Mouse (Mus musculus) limb, embryonic 10.5 days (tissue): ENCODE results near the gene Ccnl1. TPM values are rescaled to one million over a fixed set of nuclear protein-coding genes. Genes with fewer than 3 reads are reported as not detected.

ENCODE experiments used
- DNase-seq: peaks from one replicate; pipeline ENCODE4 v3.0.0-alpha.2; 2017; ENCODE audit warnings: low spot score
- H3K27ac ChIP-seq: fragments of 300-500 bp; sonication (generic); 2 replicates; pipeline ENCODE4 v1.5.1; 2016; ENCODE audit warnings: mild to moderate bottlenecking
- H3K27me3 ChIP-seq: fragments of 300-500 bp; sonication (generic); 2 replicates; pipeline ENCODE4 v1.6.1; 2016; ENCODE audit warnings: low read depth, mild to moderate bottlenecking; ENCODE audit not compliant: poor library complexity, severe bottlenecking
- H3K36me3 ChIP-seq: fragments of 300-500 bp; sonication (generic); 2 replicates; pipeline ENCODE4 v1.6.1; 2016; ENCODE audit warnings: mild to moderate bottlenecking, moderate library complexity
- H3K4me1 ChIP-seq: fragments of 300-500 bp; sonication (generic); 2 replicates; pipeline ENCODE4 v1.6.1; 2016
- H3K4me3 ChIP-seq: fragments of 300-500 bp; sonication (generic); 2 replicates; pipeline ENCODE4 v1.5.1; 2016; ENCODE audit warnings: mild to moderate bottlenecking, moderate library complexity
- H3K9me3 ChIP-seq: fragments of 300-500 bp; sonication (generic); replicated peaks from 2 replicates; pipeline ENCODE4 v1.6.1; 2016; ENCODE audit warnings: mild to moderate bottlenecking
- WGBS: fragments of 180-500 bp; shearing (Covaris S2); methylation state at CpG from one replicate; pipeline ENCODE4 v1.1.7; 2016; 5-methylcytosine and 5-hydroxymethylcytosine counted together
- polyA plus RNA-seq: library from polyadenylated mRNA; unstranded; fragments of >200 nt; fragmentation: Nextera tagmentation; extraction: Ambion mirVana; gene quantifications from 2 replicates; pipeline ENCODE4 v1.2.1, GENCODE M21; 2016

Ccnl1 gene
- polyA plus RNA-seq, 1 experiment from 2014 or later, result 115 TPM

DNA sequence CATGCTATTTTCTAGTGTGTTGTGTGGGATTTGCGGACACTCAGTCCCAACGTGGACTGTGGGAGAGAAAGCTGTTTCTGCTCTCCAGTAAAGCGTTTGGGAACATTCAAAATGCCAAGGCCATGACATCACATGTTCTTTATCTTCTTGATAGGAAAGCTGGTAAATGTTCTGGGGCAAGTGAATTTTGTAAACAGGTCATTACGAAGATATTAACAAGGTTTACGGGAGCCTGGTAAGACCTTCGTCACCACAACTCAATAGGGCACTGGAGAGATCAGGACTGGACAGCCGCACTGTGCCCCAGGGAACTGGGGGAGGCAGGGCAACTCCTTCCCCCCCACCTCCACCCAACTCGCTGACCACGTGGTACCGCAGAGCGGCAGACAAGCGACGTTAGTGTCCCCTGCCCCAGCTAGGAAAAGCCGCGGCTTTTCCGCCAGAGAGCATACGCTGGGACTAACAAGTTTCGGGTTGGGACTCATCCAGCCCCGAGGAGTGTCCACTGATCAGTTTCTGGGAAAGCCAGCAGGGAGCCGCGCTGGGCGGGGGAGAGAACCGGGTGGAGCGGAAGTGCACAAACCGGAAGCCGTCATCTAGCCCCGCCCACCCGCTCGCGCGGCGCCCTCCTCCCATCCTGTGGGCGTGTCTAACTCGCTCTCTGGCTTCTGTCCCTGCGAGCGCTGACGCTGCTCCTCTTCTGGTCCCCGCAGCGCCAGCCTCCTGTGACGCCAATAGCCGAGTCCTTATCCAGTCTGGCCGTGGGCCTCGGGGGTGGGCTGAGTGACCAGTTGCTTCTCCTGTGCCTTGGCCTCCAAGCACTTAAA is 16.4 kb upstream of the Ccnl1 start:
- H3K4me3 ChIP-seq, result peak overlapping the region; percentile 77
- DNase-seq, result peak; percentile 99
- H3K27me3 ChIP-seq, result no peaks in the 10 kb centered on the region
- peaks cover 30% of the 10 kb centered on the region for H3K4me1 ChIP-seq
- H3K9me3 ChIP-seq, result no peaks in the 10 kb centered on the region
- peak overlapping the region; percentile 96 for H3K27ac ChIP-seq
- WGBS, result 1% methylated on average over 43 of the region's 43 CpGs
- H3K36me3 ChIP-seq, result no peaks in the 10 kb centered on the region

DNA sequence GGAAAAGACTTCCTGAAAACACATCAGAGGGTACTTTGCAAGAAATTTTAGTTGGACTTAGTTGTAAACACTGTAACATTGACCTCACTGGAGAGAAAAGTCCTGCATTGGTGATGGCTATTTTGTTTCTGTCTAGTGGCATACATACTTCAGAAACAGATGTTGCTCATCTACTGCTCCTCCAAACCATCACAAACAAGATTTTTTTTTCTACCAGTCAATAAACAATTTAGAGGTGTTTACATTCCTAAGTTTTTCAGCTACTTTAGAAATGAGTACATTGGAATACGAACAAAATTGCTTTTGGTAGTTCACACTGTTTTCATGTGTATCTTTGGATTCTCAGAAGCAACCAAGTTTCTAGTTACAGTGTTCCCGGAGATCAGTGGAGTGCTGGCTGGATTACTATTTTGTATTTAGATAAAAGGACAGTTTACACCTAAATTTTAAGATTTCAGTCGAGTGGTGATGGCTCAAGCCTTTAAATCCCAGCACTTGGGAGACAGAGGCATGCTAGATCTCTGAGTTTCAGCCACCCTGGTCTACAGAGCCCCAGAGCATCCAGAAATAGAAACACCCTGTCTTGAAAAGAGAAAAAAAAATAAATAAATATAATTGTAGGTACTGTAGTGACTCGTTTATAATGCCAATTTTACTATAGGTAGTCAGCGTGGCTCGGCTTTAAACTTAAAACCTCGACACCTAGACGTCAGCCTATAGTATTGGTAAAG is 15.6 kb upstream of the Ccnl1 start:
- H3K36me3 ChIP-seq, result no peaks in the 10 kb centered on the region
- no peak for DNase-seq
- no peaks in the 10 kb centered on the region for H3K9me3 ChIP-seq
- peaks cover 30% of the 10 kb centered on the region for H3K4me1 ChIP-seq
- 49% methylated on average over 8 of the region's 8 CpGs for WGBS
- H3K27ac ChIP-seq, result peak overlapping the region; percentile 96
- H3K27me3 ChIP-seq, result no peaks in the 10 kb centered on the region
- peak overlapping the region; percentile 77 for H3K4me3 ChIP-seq

DNA sequence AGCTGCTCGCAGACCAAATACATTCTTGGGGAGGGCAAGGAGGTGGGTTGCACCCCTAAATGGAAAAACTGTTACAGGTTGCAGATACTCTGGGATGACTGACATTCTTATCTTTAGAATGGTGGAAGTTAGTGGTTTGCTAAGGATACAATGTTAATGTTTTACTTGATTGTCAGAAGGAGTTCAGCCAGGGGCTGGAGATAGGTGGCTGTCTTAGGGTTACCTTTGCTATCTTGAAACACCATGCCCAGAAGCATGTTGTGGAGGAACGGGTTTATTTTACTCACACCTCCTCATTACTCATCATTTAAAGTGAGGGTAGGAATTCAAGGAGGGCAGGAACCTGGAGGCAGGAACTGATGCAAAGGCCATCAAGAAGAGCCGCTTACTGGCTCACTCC is 11.1 kb upstream of the Ccnl1 start:
- Histone ChIP-seq H3K27me3 (no peaks in the 10 kb centered on the region), H3K4me3 (no peak overlapping the region), H3K36me3 (no peaks in the 10 kb centered on the region), H3K27ac (no peak overlapping the region), H3K4me1 (peaks cover 5% of the 10 kb centered on the region), H3K9me3 (no peaks in the 10 kb centered on the region)
- WGBS, result 94% methylated on average over 3 of the region's 3 CpGs
- DNase-seq, result no peak

DNA sequence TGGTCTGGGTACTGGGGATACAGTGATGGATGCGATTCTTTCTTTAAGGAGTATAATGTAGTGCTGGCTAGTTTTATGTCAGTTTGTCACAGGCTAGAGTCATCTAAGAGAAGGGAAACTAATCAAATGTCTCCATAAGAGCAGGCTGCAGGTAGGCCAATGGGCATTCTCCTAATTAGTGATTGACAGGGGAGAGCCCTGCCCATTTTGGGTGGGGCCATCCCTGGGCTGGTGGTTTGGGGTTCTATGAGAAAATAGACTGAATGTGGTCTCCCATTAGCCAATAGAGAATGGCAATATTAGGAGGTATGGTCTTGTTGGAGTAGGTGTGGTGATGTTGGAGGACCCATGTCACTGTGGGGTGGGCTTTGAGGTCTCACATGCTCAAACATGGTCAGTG is 8.3 kb upstream of the Ccnl1 start:
- Histone ChIP-seq H3K36me3 (no peaks in the 10 kb centered on the region), H3K4me3 (no peak overlapping the region), H3K27me3 (no peaks in the 10 kb centered on the region), H3K9me3 (no peaks in the 10 kb centered on the region), H3K4me1 (no peaks in the 10 kb centered on the region; the same call in 1 of the 2 replicates), H3K27ac (no peak overlapping the region)
- 91% methylated on average over 1 of the region's 1 CpGs for WGBS
- no peak for DNase-seq

DNA sequence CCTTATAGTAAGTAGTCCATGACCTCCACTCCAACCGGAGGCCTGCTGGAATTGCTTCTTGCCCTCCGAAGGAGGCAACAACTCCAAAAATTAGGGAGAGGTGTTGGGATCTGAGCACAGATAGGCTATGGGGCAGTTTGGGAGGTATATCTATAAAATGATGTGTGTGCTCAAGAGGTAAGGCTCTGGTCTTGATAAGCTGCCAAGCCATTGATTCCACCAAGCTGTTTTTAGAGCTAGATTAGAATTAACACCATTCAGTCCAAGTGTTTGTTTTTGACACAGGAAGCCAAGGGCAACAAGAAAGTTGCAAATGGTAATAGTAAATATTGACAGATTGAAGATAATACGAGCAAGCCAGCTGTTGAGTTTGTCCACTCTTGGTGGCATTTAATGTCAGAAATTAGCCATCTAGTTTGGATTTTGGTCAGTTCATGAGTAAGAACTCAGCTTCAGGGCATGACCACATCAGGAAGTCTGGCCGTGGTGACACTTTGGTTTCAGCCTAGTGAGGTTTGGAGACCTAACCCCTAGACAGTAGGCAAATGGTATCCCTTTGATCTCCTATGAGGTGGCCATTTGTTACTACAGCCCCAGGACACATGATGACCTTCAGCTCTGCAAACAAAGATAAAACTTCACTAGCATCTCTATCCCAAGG is 4.4 kb upstream of the Ccnl1 start:
- DNase-seq, result no peak
- Histone ChIP-seq H3K27me3 (no peaks in the 10 kb centered on the region), H3K27ac (no peak overlapping the region)

DNA sequence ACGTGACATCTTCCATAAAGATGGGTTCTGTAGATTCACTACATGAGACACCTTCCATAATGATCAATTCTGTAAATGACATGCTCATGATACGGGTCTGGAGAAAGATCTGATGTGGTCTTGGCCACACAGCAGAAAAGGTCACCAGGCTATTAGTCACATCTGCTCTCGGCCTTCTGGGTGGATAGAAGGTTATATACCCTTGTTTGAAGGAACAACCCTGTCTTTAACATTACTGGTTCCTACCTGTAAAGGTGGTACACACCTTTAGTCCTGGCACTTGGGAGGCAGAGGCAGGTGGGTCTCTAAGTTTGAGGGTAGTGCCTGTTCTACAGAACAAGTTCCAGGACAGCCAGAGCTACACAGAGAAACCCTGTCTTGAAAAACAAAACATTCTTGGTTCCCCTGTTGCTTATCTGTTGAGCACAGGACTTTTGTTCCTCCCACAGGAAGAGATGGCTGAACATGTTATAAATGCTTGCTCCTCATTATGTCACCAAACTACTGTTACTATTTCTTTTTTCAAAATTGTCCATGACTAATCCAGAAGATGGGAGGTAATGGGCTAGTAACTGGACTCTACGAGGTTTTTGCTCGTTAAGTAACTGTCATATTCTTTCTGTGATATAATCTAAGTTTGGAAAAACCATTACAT is 2.4 kb upstream of the Ccnl1 start:
- Histone ChIP-seq H3K27ac (no peak overlapping the region), H3K36me3 (peaks cover 17% of the 10 kb centered on the region)
- 93% methylated on average over 5 of the region's 5 CpGs for WGBS

More for the DNA sequence above, 4.4 kb upstream of the Ccnl1 start:
- H3K36me3 ChIP-seq, result no peaks in the 10 kb centered on the region
- WGBS, result 61% methylated on average over 4 of the region's 4 CpGs
- peaks cover 9% of the 10 kb centered on the region; the same call in 1 of the 2 replicates for H3K4me1 ChIP-seq
- H3K4me3 ChIP-seq, result no peak overlapping the region
- H3K9me3 ChIP-seq, result no peaks in the 10 kb centered on the region

DNA sequence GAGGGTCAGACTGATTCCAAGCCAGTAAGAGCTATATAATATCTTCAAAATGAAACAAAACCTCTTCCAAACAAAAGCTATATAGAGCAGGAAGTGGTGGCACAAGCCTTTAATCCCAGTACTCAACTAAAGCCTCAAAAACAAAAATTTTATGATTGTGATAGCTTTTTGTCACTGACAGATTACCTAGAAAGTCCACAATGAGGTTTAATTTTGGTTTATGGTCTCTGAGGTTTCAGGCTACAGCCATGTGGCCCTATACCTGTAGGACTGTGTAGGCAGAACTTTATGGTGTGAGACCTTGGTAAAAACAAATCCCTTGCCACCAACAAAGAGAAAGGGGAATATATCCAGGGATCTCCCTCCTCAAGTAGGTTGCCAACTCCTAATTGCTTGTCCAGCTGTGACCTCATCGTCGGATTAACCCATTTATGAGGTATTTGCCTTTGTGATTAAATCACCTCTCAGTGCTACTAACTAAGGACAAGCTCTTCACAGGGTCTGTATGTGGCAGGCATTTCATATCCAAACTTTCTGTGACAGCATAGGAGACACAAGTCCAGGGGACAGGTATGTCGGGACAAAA is 1.5 kb upstream of the Ccnl1 start:
- H3K4me1 ChIP-seq, result peaks cover 30% of the 10 kb centered on the region
- 92% methylated on average over 3 of the region's 3 CpGs for WGBS
- no peaks in the 10 kb centered on the region for H3K9me3 ChIP-seq
- peak overlapping the region; percentile 80 for H3K4me3 ChIP-seq
- no peak for DNase-seq
- peaks cover 26% of the 10 kb centered on the region for H3K36me3 ChIP-seq
- H3K27ac ChIP-seq, result peak overlapping the region; percentile 98; the same call in 1 of the 2 replicates
- no peaks in the 10 kb centered on the region for H3K27me3 ChIP-seq

More for the DNA sequence above, 2.4 kb upstream of the Ccnl1 start:
- Histone ChIP-seq H3K4me1 (peaks cover 23% of the 10 kb centered on the region), H3K9me3 (no peaks in the 10 kb centered on the region), H3K27me3 (no peaks in the 10 kb centered on the region), H3K4me3 (no peak overlapping the region)
- no peak for DNase-seq

DNA sequence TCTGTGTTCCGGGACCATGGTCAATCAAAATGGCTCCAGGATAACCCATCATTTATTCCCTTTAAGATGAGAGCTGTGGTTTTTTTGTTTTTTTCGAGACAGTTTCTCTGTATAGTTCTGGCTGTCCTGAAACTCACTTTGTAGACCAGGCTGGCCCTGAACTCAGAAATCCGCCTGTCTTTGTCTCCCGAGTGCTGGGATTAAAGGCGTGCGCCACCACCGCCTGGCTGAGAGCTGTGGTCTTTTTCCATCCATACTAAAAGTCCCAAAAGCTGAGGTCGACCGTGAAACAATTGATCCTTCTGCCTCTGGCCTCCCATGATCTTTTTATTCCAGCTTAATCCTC is 764 bp upstream of the Ccnl1 start:
- DNase-seq, result peak; percentile 42
- Histone ChIP-seq H3K36me3 (peaks cover 33% of the 10 kb centered on the region), H3K27me3 (no peaks in the 10 kb centered on the region), H3K4me3 (peak overlapping the region; percentile 80), H3K4me1 (peaks cover 33% of the 10 kb centered on the region), H3K27ac (peak overlapping the region; percentile 98), H3K9me3 (no peaks in the 10 kb centered on the region)
- 20% methylated on average over 9 of the region's 9 CpGs for WGBS

DNA sequence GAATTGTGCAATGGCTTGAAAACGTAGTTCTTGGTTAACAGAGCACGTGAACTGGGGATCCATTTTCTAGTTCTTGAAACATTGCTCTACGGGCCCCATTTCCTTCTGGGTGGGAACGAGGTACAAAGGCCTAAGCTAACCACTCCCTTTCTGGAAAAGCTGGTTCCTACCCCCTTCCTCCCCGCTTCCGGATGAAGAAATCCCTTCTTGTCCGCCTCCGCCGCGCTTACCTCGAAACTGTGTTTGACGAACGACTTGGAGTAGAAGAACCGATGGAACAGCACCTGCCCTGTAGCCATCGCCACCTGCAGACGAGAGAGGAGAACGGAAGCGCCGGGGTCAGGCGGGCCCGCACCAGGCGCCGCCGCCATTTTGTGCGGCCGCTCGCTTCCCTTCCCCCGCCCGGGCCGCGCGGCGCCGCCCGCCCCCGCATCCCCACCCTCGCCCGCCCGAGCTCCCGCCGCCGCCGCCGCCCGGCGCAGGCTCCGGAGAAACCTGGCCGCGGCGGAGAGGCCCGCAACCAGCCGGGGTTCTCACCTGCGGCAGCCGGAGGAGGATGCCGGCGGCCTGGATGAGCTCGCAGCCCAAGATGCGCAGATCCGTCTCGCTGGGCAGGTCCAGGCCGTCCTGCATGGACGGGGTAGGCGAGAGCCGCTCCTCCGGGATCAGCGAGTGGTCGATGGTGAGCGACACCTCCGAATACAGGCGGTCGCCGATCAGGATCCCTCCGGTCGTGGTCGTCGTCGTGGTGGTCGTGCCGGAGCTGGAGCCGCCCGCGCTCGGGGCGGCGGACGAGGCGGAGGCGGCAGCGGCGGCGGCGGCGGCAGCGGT is 563 bp downstream of the Ccnl1 start:
- WGBS, result under 1% methylated on average over 90 of the region's 94 CpGs
- H3K4me3 ChIP-seq, result peak overlapping the region; percentile 80

DNA sequence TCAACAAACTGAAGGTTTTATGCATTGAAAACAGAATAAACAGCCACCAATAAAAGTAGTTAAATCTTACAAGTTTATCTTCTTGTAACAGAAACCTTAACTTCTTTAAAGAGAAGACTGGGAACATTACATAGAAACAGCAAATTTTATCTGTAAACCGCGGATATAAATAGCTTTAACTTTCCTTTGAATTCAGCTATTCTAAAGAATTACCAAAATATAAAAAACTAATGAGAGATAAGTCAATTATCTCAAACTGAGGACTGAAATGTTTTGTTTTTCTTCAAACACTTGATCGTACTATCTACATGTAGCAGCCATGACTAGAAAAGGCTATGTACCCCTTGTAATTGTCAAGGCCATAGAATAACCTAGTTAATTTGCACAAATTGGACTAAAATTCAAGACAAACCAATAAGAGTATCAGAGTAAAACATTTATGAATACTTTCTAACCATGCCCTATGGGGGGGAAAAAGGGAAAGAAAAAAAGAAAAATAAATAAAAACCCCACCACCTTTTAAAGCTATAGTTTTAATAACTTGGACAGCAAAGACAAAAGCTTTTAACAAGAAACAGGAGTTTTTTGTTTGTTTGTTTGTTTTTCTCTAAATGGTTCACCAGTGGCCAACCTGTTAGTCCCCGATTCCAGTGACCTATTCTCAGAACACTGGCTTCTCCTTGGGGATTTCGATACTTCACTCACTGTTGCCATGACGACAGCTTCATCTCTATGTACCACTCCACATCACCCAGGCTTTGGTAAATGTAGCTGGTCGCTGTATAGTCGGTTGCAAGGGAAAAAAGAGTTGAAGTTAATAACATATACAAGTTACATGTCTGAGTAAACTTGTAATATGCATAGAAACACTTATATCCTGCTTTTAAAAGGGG is 3.3 kb downstream of the Ccnl1 start:
- peak overlapping the region; percentile 13; the same call in 1 of the 2 replicates for H3K4me3 ChIP-seq

More for the DNA sequence above, 563 bp downstream of the Ccnl1 start:
- peak; percentile 81 for DNase-seq
- Histone ChIP-seq H3K36me3 (peaks cover 46% of the 10 kb centered on the region), H3K27me3 (no peaks in the 10 kb centered on the region), H3K27ac (peak overlapping the region; percentile 98), H3K4me1 (peaks cover 39% of the 10 kb centered on the region), H3K9me3 (no peaks in the 10 kb centered on the region)

DNA sequence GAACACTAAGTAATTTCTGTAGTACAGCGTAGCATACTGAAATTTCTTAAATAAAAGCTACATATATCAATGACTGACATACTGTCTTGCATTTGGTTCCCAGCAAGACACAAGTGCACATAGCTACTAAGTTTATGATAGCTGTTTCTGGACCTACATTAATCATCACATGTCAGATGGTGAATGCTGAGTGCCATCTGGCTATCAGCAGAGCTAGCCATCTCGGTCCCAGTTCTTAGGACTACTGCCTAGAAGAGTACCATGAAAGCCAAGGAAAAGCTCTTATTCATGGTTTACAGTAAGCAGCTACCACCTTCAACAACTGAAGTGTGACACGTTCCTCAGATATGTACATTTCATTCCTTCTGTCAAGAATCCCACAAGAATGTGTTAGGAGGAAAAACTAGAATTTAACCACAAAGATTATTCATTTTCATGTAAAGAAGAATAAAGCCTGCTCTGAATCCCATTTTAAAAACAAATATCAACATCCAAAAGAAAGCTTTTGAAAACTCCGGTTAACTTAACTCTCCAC is 7.2 kb downstream of the Ccnl1 start:
- WGBS, result 94% methylated on average over 4 of the region's 4 CpGs
- no peak overlapping the region for H3K4me3 ChIP-seq

More for the DNA sequence above, 3.3 kb downstream of the Ccnl1 start:
- H3K4me1 ChIP-seq, result peaks cover 39% of the 10 kb centered on the region
- 81% methylated on average over 8 of the region's 8 CpGs for WGBS
- no peak overlapping the region for H3K27ac ChIP-seq
- no peaks in the 10 kb centered on the region for H3K27me3 ChIP-seq
- H3K36me3 ChIP-seq, result peaks cover 73% of the 10 kb centered on the region
- no peak for DNase-seq
- no peaks in the 10 kb centered on the region for H3K9me3 ChIP-seq

More for the DNA sequence above, 7.2 kb downstream of the Ccnl1 start:
- no peak overlapping the region for H3K27ac ChIP-seq
- H3K27me3 ChIP-seq, result no peaks in the 10 kb centered on the region
- no peak for DNase-seq
- H3K4me1 ChIP-seq, result peaks cover 19% of the 10 kb centered on the region
- H3K9me3 ChIP-seq, result no peaks in the 10 kb centered on the region
- peaks cover 100% of the 10 kb centered on the region for H3K36me3 ChIP-seq
